In the genomic region with DNA sequence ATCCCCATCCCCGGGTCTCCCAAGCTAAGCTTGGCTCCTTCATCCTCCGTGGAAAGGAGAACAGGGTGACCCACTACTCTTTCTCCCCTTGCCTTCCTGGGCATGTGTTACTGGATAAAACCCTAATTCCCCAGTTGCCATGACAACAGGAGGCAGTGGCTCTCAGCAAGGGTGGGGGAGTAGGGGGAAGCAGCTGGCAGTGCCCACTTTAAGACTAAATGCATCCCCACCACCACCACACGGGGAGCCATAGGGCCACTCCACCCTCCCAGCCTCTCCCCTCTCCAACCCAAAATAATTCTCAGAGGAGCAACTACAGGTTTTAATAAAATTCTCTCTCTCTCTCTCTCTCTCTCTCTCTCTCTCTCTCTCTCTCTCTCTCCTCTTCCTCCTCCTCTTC, we compare ENCODE assay signal across 8 mouse cellular contexts. TPM values are rescaled to one million over a fixed set of nuclear protein-coding genes. Genes with fewer than 3 reads are reported as not detected.
A peak's percentile ranks its signal among the peaks of the same experiment; 100 is the strongest.
DNase-seq lines count a peak whose midpoint lies in the region; ATAC-seq lines count a peak whose summit lies in the region.

No protein-coding gene starts in this region.

- H3K27ac ChIP-seq in kidney, embryonic 16.5 days (ENCODE audit: low read length) = peak overlapping the region; percentile 77
- H3K27ac ChIP-seq in liver, embryonic 12.5 days = peak overlapping the region; percentile 98

- H3K9me3 ChIP-seq in kidney, embryonic 16.5 days (ENCODE audit: low read length) = no peaks in the 10 kb centered on the region
- H3K9me3 ChIP-seq in liver, embryonic 12.5 days (replicated peaks) = no peaks in the 10 kb centered on the region

- no peaks in the 10 kb centered on the region for H3K27me3 ChIP-seq in kidney, embryonic 16.5 days (ENCODE audit: insufficient read depth, low read length)
- peaks cover 14% of the 10 kb centered on the region for H3K27me3 ChIP-seq in liver, embryonic 12.5 days (replicated peaks)

- H3K36me3 ChIP-seq in kidney, embryonic 16.5 days (ENCODE audit: insufficient read depth, low read length) = 0 out of 2 replicates have a peak, but pooled peaks cover 3% of the 10 kb centered on the region
- peaks cover 23% of the 10 kb centered on the region for H3K36me3 ChIP-seq in liver, embryonic 12.5 days

- H3K4me2 ChIP-seq in kidney, embryonic 16.5 days (replicated peaks; ENCODE audit: low read depth, low read length) = peak overlapping the region; percentile 95
- peak overlapping the region; percentile 96 for H3K4me2 ChIP-seq in liver, embryonic 12.5 days

- 9% methylated on average over 3 of the region's 3 CpGs for WGBS in kidney, embryonic 16.5 days
- 31% methylated on average over 3 of the region's 3 CpGs for WGBS in liver, embryonic 12.5 days (ENCODE audit: insufficient replicate concordance)

- H3K9ac ChIP-seq in kidney, embryonic 16.5 days (replicated peaks; ENCODE audit: low read length) = peak overlapping the region; percentile 75
- H3K9ac ChIP-seq in liver, embryonic 12.5 days = peak overlapping the region; percentile 84

- no peak for DNase-seq in kidney, adult 9 months
- DNase-seq in embryo, embryonic 11 days = peak; percentile 71
- DNase-seq in induced T-regulatory cell, adult 2 months (ENCODE audit: low read depth) = peak; percentile 65
- DNase-seq in right cerebral cortex, postnatal 25 days = peak; percentile 77
- DNase-seq in gastrocnemius, adult 18-20 months (ENCODE audit: low spot score) = no peak

- H3K4me3 ChIP-seq in kidney, embryonic 16.5 days (ENCODE audit: low read length) = peak overlapping the region; percentile 80
- H3K4me3 ChIP-seq in liver, embryonic 12.5 days = peak overlapping the region; percentile 71

- no peak for ATAC-seq in kidney, embryonic 16.5 days (ENCODE audit: low FRiP score, low TSS enrichment)
- no peak for ATAC-seq in liver, embryonic 12.5 days
- ATAC-seq in erythroid progenitor cell, adult 5-6 weeks (replicated peaks; ENCODE audit: low FRiP score, poor library complexity, severe bottlenecking) = no peak

- H3K4me1 ChIP-seq in kidney, embryonic 16.5 days (ENCODE audit: insufficient read depth, low read length) = peaks cover 63% of the 10 kb centered on the region
- peaks cover 59% of the 10 kb centered on the region for H3K4me1 ChIP-seq in liver, embryonic 12.5 days

RNA-seq across cellular contexts. Expression of gene Mpp2, which starts 2.0 kb away (rescaled TPM):
- 14.4 and 16.4 TPM in 2 replicates for polyA plus RNA-seq in kidney, embryonic 16.5 days (2015; fragmentation: Nextera tagmentation; extraction: Ambion mirVana)
- 15.1 and 16.7 TPM in 2 replicates for polyA plus RNA-seq in liver, embryonic 12.5 days (2016; fragmentation: Nextera tagmentation; extraction: Ambion mirVana)
- total RNA-seq in erythroid progenitor cell, adult 5-6 weeks (2015; ENCODE audit: low replicate concordance) = 37.5 and 39.0 TPM in 2 replicates
- total RNA-seq in erythroid progenitor cell, adult 5-6 weeks (2017; ENCODE audit: low replicate concordance) = 32.9 and 39.0 TPM in 2 replicates
- total RNA-seq in gastrocnemius, adult 18-20 months (2021) = 1 to 10 TPM; 1.0 to 1.2 TPM

RNA-seq across cellular contexts. Expression of gene Ppy, which starts 14.8 kb away (rescaled TPM):
- not detected in 2 replicates for polyA plus RNA-seq in kidney, embryonic 16.5 days (2015; fragmentation: Nextera tagmentation; extraction: Ambion mirVana)
- polyA plus RNA-seq in liver, embryonic 12.5 days (2016; fragmentation: Nextera tagmentation; extraction: Ambion mirVana) = not detected in 2 replicates
- total RNA-seq in erythroid progenitor cell, adult 5-6 weeks (2015; ENCODE audit: low replicate concordance) = not detected in 2 replicates
- not detected in 2 replicates for total RNA-seq in erythroid progenitor cell, adult 5-6 weeks (2017; ENCODE audit: low replicate concordance)
- not detected for total RNA-seq in gastrocnemius, adult 18-20 months (2021)

RNA-seq across cellular contexts. Expression of gene Pyy, which starts 21.3 kb away (rescaled TPM):
- polyA plus RNA-seq in kidney, embryonic 16.5 days (2015; fragmentation: Nextera tagmentation; extraction: Ambion mirVana) = not detected in 2 replicates
- polyA plus RNA-seq in liver, embryonic 12.5 days (2016; fragmentation: Nextera tagmentation; extraction: Ambion mirVana) = 0.32 TPM in 1 of 2 replicates, not detected in the other
- not detected in 2 replicates for total RNA-seq in erythroid progenitor cell, adult 5-6 weeks (2015; ENCODE audit: low replicate concordance)
- total RNA-seq in erythroid progenitor cell, adult 5-6 weeks (2017; ENCODE audit: low replicate concordance) = not detected in 2 replicates
- not detected for total RNA-seq in gastrocnemius, adult 18-20 months (2021)

RNA-seq across cellular contexts. Expression of gene Cd300lg, which starts 45.0 kb away (rescaled TPM):
- 1.3 and 1.8 TPM in 2 replicates for polyA plus RNA-seq in kidney, embryonic 16.5 days (2015; fragmentation: Nextera tagmentation; extraction: Ambion mirVana)
- 0.50 and 0.51 TPM in 2 replicates for polyA plus RNA-seq in liver, embryonic 12.5 days (2016; fragmentation: Nextera tagmentation; extraction: Ambion mirVana)
- total RNA-seq in erythroid progenitor cell, adult 5-6 weeks (2015; ENCODE audit: low replicate concordance) = 0.42 and 3.6 TPM in 2 replicates
- total RNA-seq in erythroid progenitor cell, adult 5-6 weeks (2017; ENCODE audit: low replicate concordance) = 0.23 and 0.64 TPM in 2 replicates
- 10 to 100 TPM; 16.1 to 19.0 TPM for total RNA-seq in gastrocnemius, adult 18-20 months (2021)

RNA-seq across cellular contexts. Expression of gene Mpp3, which starts 58.1 kb away (rescaled TPM):
- 7.2 and 9.0 TPM in 2 replicates for polyA plus RNA-seq in kidney, embryonic 16.5 days (2015; fragmentation: Nextera tagmentation; extraction: Ambion mirVana)
- 0.66 and 0.85 TPM in 2 replicates for polyA plus RNA-seq in liver, embryonic 12.5 days (2016; fragmentation: Nextera tagmentation; extraction: Ambion mirVana)
- not detected in 2 replicates for total RNA-seq in erythroid progenitor cell, adult 5-6 weeks (2015; ENCODE audit: low replicate concordance)
- not detected in 2 replicates for total RNA-seq in erythroid progenitor cell, adult 5-6 weeks (2017; ENCODE audit: low replicate concordance)
- 10 to 100 TPM; 15.7 to 24.5 TPM for total RNA-seq in gastrocnemius, adult 18-20 months (2021)

Comparison
In these comparisons a context has a peak if more than half of its experiments do, and no peak if none do; other contexts are left out.
1. DNase-seq: peak in embryo, embryonic 11 days (single experiment), induced T-regulatory cell, adult 2 months (single experiment) and right cerebral cortex, postnatal 25 days (single experiment); none in kidney, adult 9 months (single experiment) and gastrocnemius, adult 18-20 months (single experiment).
2. RNA of gene Mpp2, which starts 2.0 kb away (total RNA-seq): 32.9 to 39.0 TPM in erythroid progenitor cell, adult 5-6 weeks; 1.0 to 1.2 TPM in gastrocnemius, adult 18-20 months; every median in the first group is over 10 times any median in the second.